Mouse (Mus musculus): ENCODE data around the gene Slc9a9. TPM values are rescaled to one million over a fixed set of nuclear protein-coding genes. Genes with fewer than 3 reads are reported as not detected.

The Slc9a9 gene
- polyA plus RNA-seq, 1 experiment from 2014 or later, result 4.9 TPM

DNA sequence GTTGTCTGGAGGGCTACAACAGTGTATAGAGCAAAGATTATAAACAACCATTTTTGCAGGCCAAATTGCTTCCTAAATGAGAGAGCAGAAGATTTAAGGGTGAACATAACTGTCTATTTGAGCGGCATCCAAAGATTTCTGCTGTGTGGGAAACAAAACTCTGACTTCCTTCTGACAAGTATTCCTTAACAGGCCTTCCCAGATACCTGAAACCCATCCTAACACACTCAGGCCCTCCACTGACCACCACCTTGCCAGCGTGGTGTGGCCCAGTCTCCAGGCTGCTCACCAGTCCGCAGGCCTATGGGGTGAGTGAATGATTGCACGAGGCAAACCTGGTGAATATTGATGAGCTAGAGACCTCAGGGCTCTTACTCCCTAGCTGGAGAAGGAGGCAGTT lies 557.3 kb downstream of the Slc9a9 start:
- Histone ChIP-seq H3K9me3 (replicated peaks) (no peaks in the 10 kb centered on the region), H3K4me1 (no peaks in the 10 kb centered on the region), H3K9ac (no peak overlapping the region), H3K4me2 (replicated peaks) (no peak overlapping the region), H3K27ac (no peak overlapping the region), H3K36me3 (no peaks in the 10 kb centered on the region), H3K27me3 (no peaks in the 10 kb centered on the region), H3K4me3 (no peak overlapping the region)
- WGBS, result 70% methylated on average over 4 of the region's 4 CpGs
- no peak for ATAC-seq (ENCODE audit: low FRiP score)

DNA sequence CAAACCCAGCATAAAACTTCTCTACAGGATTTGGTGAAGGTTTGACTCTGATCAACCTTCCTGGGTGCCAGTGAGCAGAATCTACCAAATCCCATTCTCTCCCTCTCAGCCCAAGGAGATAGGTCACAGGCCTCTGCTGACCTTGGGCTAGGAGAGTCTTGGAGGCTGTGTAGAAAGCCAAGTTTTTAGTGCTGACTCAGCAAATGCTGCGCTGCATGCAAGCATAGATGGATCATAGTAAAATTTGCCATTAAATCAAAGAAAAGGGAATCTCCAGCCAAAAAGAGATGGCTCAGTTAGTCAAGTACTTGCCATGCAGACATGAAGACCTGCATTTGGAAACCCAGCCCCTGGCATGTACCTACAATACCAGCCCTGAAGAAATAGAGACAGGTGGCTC lies 558.4 kb downstream of the Slc9a9 start:
- Histone ChIP-seq H3K4me3 (no peak overlapping the region), H3K27ac (no peak overlapping the region), H3K4me2 (replicated peaks) (no peak overlapping the region), H3K9ac (no peak overlapping the region), H3K4me1 (no peaks in the 10 kb centered on the region), H3K36me3 (no peaks in the 10 kb centered on the region), H3K27me3 (no peaks in the 10 kb centered on the region), H3K9me3 (replicated peaks) (no peaks in the 10 kb centered on the region)
- WGBS, result 100% methylated on average over 1 of the region's 1 CpGs
- ATAC-seq (ENCODE audit: low FRiP score), result no peak

DNA sequence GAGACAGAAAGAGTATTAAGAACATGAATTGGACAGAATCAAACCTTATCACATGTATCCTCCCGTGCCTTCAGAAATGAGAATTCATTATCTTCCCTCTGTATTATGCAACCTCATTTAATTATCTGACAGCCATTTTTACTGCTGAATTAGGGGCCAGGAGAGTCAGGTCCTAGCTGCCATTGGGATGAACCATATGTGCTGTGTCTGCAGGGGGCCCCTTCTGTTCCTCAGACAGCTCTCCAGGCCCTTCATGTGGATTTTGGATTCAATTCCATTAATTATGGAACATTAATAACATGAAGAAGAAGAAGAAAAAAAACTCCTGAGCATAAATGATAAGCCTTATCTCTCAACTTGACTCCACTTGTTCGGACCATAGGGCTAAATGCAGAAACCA lies 559.4 kb downstream of the Slc9a9 start:
- Histone ChIP-seq H3K9ac (no peak overlapping the region), H3K36me3 (no peaks in the 10 kb centered on the region), H3K9me3 (replicated peaks) (no peaks in the 10 kb centered on the region), H3K4me1 (no peaks in the 10 kb centered on the region), H3K27me3 (no peaks in the 10 kb centered on the region), H3K27ac (no peak overlapping the region), H3K4me2 (replicated peaks) (no peak overlapping the region), H3K4me3 (no peak overlapping the region)
- WGBS, result 85% methylated on average over 2 of the region's 2 CpGs
- no peak for ATAC-seq (ENCODE audit: low FRiP score)

DNA sequence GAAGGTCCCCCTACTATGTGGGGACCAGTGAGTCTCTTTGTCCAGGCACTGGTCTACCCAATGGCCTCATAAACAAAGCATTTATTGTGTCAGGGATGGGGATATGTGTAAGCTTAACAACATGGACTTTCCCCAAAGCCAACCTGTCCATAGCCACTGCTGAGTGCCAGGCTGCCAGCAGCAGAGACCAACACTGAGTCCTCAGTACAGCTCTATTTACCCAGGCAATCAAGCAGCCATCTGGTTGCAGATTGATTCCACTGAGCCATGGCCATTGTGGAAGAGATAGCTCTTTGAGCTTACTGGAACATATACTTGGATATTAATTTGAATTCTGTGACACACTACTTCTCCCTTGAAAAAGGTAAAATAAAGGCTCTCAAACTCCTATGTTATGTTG lies 570.2 kb downstream of the Slc9a9 start:
- Histone ChIP-seq H3K36me3 (no peaks in the 10 kb centered on the region), H3K9ac (no peak overlapping the region), H3K27me3 (no peaks in the 10 kb centered on the region), H3K27ac (no peak overlapping the region), H3K4me2 (replicated peaks) (no peak overlapping the region), H3K9me3 (replicated peaks) (0 out of 2 replicates have a peak, but pooled peaks cover 7% of the 10 kb centered on the region), H3K4me3 (no peak overlapping the region), H3K4me1 (no peaks in the 10 kb centered on the region)
- no peak for ATAC-seq (ENCODE audit: low FRiP score)

DNA sequence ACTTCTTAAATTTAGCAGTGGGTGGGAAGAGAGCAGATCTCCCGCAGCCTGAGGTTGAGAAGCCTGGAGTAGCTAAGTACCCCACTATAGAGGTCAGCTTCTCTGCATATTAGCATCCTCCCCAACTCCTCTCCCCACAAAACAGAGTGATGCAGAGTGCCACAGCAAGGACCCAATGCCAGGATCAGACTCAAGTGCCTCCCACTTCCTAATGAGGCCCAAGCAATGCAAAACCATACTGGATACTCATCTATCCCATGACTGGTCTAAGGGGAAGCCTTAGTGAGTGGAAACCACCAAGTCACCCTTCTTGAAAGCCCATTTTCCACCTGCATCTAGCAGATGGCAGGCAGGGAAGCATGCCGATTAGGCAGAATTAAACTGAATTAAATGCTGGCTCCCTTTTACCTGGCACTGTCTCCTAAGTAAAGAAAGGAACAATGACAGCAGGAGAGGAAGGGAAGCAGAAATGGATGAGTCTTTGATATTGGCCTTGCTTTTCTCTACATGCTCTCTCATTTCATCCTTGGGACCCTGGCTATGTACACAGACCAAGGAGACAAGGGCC lies 573.0 kb downstream of the Slc9a9 start:
- H3K27ac ChIP-seq, result no peak overlapping the region
- H3K36me3 ChIP-seq, result no peaks in the 10 kb centered on the region
- no peak overlapping the region for H3K9ac ChIP-seq
- 91% methylated on average over 2 of the region's 2 CpGs for WGBS
- H3K4me1 ChIP-seq, result no peaks in the 10 kb centered on the region
- H3K27me3 ChIP-seq, result no peaks in the 10 kb centered on the region
- no peak overlapping the region for H3K4me3 ChIP-seq
- no peak for ATAC-seq (ENCODE audit: low FRiP score)
- no peaks in the 10 kb centered on the region for H3K9me3 ChIP-seq (replicated peaks)
- no peak overlapping the region for H3K4me2 ChIP-seq (replicated peaks)

DNA sequence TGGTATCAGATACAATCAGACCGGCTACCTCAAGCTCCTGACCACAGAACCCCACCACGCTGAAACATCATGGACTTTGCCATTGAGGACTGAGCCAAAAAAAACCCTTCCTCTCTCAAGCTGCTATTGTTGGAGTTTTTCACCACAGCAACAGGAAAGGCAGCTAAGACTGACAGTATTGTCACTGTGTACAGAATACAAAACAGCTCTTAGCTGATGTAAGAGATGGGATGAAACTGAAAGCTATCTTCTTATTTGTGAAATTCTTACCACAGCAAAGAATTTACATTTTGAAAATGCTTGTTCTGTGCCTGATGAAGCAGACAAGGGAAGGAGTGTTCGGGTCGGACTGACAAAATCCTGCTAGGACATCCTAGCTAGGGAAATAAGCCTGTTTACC lies 584.5 kb downstream of the Slc9a9 start:
- no peak overlapping the region for H3K27ac ChIP-seq
- no peak overlapping the region for H3K9ac ChIP-seq
- no peaks in the 10 kb centered on the region for H3K36me3 ChIP-seq
- no peak overlapping the region for H3K4me3 ChIP-seq
- no peaks in the 10 kb centered on the region for H3K9me3 ChIP-seq (replicated peaks)
- ATAC-seq (ENCODE audit: low FRiP score), result no peak
- 84% methylated on average over 4 of the region's 4 CpGs for WGBS
- no peak overlapping the region for H3K4me2 ChIP-seq (replicated peaks)
- H3K4me1 ChIP-seq, result no peaks in the 10 kb centered on the region
- H3K27me3 ChIP-seq, result no peaks in the 10 kb centered on the region

DNA sequence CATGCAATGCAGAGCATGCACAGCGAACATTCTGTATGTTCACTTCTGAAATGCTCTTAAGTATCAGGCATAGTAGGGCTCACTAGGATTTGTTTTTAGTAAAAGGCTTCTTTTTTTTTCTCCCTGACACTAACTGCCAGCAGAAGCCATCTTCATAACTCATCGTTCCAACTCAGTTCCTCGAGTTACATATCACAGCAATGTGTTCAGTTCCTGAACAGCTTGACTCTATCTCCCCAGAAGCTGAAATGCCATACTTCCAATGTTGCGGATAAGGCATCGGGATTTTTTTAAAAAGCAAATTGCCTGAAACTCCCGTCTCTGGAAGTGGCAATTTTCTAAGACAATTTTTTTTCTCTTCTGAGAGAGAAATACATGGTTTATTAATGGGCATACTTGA lies 586.1 kb downstream of the Slc9a9 start:
- Histone ChIP-seq H3K4me2 (replicated peaks) (no peak overlapping the region), H3K36me3 (no peaks in the 10 kb centered on the region), H3K9me3 (replicated peaks) (no peaks in the 10 kb centered on the region), H3K4me3 (no peak overlapping the region), H3K27ac (no peak overlapping the region), H3K27me3 (no peaks in the 10 kb centered on the region), H3K9ac (no peak overlapping the region), H3K4me1 (no peaks in the 10 kb centered on the region)
- no peak for ATAC-seq (ENCODE audit: low FRiP score)
- 93% methylated on average over 6 of the region's 6 CpGs for WGBS

DNA sequence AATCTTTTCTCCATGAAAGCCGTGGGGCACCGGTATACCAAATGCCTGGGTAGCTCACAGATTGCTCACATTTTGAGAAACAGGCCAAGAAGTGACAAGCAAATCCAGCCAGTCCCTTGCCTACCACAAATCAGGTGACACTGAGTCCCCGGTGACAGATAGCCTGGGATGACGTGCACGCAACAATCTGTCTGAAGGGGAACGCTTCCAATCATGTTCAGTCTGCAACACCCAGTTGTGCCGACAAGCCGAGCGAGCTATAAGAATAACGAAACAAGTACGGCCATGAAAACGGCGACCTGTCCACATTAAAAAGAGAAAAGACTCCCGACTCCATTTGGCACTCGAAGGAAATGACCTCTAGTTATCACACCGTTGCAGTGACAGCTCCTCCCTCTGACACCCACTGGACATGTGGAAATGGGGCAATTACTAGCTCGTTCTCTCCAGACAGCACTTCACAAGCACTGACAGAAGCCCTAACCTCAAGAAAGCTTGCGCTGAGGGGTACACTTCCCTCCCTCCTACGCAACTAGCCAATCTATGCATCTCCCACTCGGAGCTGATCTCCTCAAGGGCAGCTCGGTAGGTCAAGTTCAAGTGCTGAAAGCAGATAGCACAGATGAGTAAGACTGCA lies 587.1 kb downstream of the Slc9a9 start:
- Histone ChIP-seq H3K9me3 (replicated peaks) (no peaks in the 10 kb centered on the region), H3K9ac (no peak overlapping the region), H3K27me3 (no peaks in the 10 kb centered on the region), H3K4me3 (no peak overlapping the region), H3K4me1 (no peaks in the 10 kb centered on the region), H3K27ac (no peak overlapping the region), H3K4me2 (replicated peaks) (no peak overlapping the region), H3K36me3 (no peaks in the 10 kb centered on the region)
- ATAC-seq (ENCODE audit: low FRiP score), result no peak
- 88% methylated on average over 21 of the region's 21 CpGs for WGBS

DNA sequence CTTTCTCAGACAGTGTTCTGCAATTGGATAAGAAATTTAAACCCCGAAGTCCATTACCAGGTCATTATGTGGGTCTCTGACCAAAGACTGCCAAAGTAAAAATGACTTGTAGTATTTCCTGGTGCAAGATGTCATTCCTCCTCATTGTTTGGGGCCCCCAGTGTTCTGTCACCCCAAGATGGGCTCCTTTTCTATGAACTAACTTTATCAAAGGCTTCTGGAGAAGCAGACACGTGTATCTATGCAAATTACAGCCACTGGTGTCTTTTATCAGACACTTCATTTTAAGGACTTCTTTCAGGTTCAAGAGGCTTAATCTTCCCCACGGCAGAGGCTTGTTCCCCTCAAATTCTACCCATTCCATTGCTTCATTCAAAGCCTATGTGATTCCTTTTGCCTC lies 593.1 kb downstream of the Slc9a9 start:
- H3K27ac ChIP-seq, result no peak overlapping the region
- no peaks in the 10 kb centered on the region for H3K27me3 ChIP-seq
- no peaks in the 10 kb centered on the region for H3K36me3 ChIP-seq
- H3K9me3 ChIP-seq (replicated peaks), result no peaks in the 10 kb centered on the region
- peaks cover 2% of the 10 kb centered on the region; the same call in 1 of the 2 replicates for H3K4me1 ChIP-seq
- no peak overlapping the region for H3K4me3 ChIP-seq
- WGBS, result 77% methylated on average over 3 of the region's 3 CpGs
- no peak for ATAC-seq (ENCODE audit: low FRiP score)
- no peak overlapping the region for H3K9ac ChIP-seq
- no peak overlapping the region for H3K4me2 ChIP-seq (replicated peaks)

DNA sequence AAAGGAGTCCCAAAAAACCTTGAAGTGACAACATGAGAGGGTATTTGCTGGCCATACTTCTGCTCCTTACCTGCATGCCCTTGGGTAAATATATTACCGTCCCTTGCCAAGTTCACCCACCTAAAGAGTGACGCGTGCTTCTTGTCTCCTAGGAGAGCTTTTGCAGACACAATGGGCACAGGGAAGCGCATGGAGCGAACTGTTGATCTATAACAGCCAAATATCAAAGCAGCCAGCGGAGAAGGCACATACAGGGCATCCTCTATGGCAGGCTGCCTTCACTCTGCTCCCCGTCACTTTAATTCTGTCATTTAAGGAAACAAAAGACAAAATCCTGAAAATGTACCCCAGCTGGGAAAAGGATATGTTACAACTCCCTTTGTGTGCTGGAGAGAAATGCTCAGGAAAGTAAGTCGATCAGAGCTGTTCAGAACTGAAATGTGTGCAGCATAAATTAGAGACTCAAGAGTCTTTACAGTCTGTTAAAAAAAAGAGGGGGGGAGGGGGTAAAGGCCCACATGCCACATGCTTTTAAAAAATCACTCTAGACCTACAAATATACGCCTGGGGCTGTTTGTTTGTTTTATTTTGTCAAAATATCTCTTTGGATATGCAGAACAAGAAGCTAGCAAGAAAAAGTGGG lies 594.3 kb downstream of the Slc9a9 start:
- no peaks in the 10 kb centered on the region for H3K9me3 ChIP-seq (replicated peaks)
- no peaks in the 10 kb centered on the region for H3K36me3 ChIP-seq
- H3K27me3 ChIP-seq, result no peaks in the 10 kb centered on the region
- 68% methylated on average over 9 of the region's 9 CpGs for WGBS
- no peak overlapping the region for H3K27ac ChIP-seq
- no peak overlapping the region for H3K9ac ChIP-seq
- peaks cover 2% of the 10 kb centered on the region; the same call in 1 of the 2 replicates for H3K4me1 ChIP-seq
- no peak for ATAC-seq (ENCODE audit: low FRiP score)
- no peak overlapping the region for H3K4me3 ChIP-seq
- H3K4me2 ChIP-seq (replicated peaks), result no peak overlapping the region

DNA sequence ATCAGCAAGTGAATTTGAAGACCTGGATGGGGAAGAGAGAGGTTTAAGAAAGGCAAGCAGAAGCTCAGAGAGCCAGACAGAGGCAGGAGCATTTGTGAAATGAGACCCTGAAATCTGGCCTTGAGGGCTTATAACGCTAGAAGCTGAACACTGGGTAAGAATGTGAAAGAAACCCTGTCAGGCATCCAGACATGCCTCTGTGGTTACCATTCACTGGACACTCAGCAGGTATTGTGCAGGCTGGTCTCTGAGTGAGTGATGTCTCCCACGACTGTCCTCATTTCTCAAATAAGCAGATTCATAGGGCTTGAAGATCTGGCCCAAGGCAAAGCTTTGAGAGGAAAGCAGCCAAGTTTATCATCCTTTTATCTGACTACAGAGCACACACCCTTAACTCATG lies 596.5 kb downstream of the Slc9a9 start:
- no peak overlapping the region for H3K4me3 ChIP-seq
- H3K27ac ChIP-seq, result no peak overlapping the region
- no peaks in the 10 kb centered on the region for H3K27me3 ChIP-seq
- 39% methylated on average over 2 of the region's 2 CpGs for WGBS
- H3K9ac ChIP-seq, result no peak overlapping the region
- no peaks in the 10 kb centered on the region for H3K9me3 ChIP-seq (replicated peaks)
- H3K4me1 ChIP-seq, result peaks cover 2% of the 10 kb centered on the region; the same call in 1 of the 2 replicates
- no peaks in the 10 kb centered on the region for H3K36me3 ChIP-seq
- no peak overlapping the region for H3K4me2 ChIP-seq (replicated peaks)
- ATAC-seq (ENCODE audit: low FRiP score), result no peak

DNA sequence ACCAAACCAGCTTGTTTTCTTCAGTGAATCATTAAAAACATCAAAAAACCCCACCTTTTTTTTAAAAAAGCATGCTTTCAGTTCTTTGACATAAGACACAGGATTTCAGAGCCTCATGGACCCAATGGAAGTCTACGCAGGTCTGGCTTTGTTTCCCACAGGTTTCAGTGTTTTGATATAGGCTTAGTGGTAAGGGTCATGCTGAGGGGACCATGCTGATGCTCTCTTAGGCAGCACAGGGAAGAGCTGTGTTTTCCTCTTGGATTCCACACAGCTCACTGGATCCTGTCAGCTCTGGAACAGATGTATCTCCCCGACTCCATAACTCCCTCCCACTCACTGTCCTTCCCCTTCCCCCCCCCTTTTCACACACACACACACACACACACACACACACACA lies 597.2 kb downstream of the Slc9a9 start:
- Histone ChIP-seq H3K4me1 (peaks cover 2% of the 10 kb centered on the region; the same call in 1 of the 2 replicates), H3K36me3 (no peaks in the 10 kb centered on the region), H3K4me3 (no peak overlapping the region), H3K27me3 (no peaks in the 10 kb centered on the region), H3K9me3 (replicated peaks) (no peaks in the 10 kb centered on the region), H3K9ac (no peak overlapping the region), H3K4me2 (replicated peaks) (no peak overlapping the region), H3K27ac (no peak overlapping the region)
- ATAC-seq (ENCODE audit: low FRiP score), result no peak; the same call in 1 of the 2 replicates
- 68% methylated on average over 2 of the region's 2 CpGs for WGBS
